34 mouse cellular contexts compared by ENCODE assay signal in genomic region chr8:118649981-118650380, GRCm38 (mm10).
"Had no signal": no experiment of that assay in that cellular context is flagged by ENCODE, and none has a peak within 500 bp of the region (broad histone marks: within the 10 kb centered on the region; RNA-seq: fewer than 3 reads in every experiment).

No protein-coding gene starts in this region.

- H3K36me3 ChIP-seq: heart, embryonic 12.5 days; heart, embryonic 13.5 days; heart, embryonic 15.5 days; hindbrain, embryonic 10.5 days; hindbrain, embryonic 12.5 days; hindbrain, embryonic 13.5 days; hindbrain, embryonic 15.5 days; intestine, embryonic 15.5 days; kidney, embryonic 15.5 days had no signal

- H3K9ac ChIP-seq: heart, embryonic 12.5 days; heart, embryonic 13.5 days; heart, embryonic 15.5 days; hindbrain, embryonic 12.5 days; hindbrain, embryonic 13.5 days; hindbrain, embryonic 14.5 days; hindbrain, embryonic 15.5 days; intestine, embryonic 15.5 days; kidney, embryonic 15.5 days had no signal

- H3K9me3 ChIP-seq: heart, embryonic 12.5 days; heart, embryonic 13.5 days; heart, embryonic 15.5 days; hindbrain, embryonic 10.5 days; hindbrain, embryonic 12.5 days; hindbrain, embryonic 13.5 days; hindbrain, embryonic 15.5 days; intestine, embryonic 15.5 days; kidney, embryonic 15.5 days had no signal

- H3K4me2 ChIP-seq: heart, embryonic 12.5 days; heart, embryonic 13.5 days; heart, embryonic 15.5 days; hindbrain, embryonic 12.5 days; hindbrain, embryonic 13.5 days; hindbrain, embryonic 14.5 days; hindbrain, embryonic 15.5 days; intestine, embryonic 15.5 days; kidney, embryonic 15.5 days had no signal

- ATAC-seq: hindbrain, embryonic 16.5 days; hindbrain, postnatal 0 days; inflammation-experienced regulatory T-cells, adult 6 months; intestine, embryonic 15.5 days; intestine, embryonic 16.5 days; intestine, postnatal 0 days had no signal

- H3K27me3 ChIP-seq: heart, embryonic 12.5 days; heart, embryonic 13.5 days; heart, embryonic 15.5 days; hindbrain, embryonic 12.5 days; hindbrain, embryonic 13.5 days; hindbrain, embryonic 15.5 days; intestine, embryonic 15.5 days; kidney, embryonic 15.5 days had no signal

- H3K4me1 ChIP-seq: hindbrain, embryonic 15.5 days; intestine, embryonic 15.5 days; kidney, embryonic 15.5 days had no signal

- H3K27ac ChIP-seq: heart, embryonic 13.5 days; heart, embryonic 15.5 days; hindbrain, embryonic 10.5 days; hindbrain, embryonic 12.5 days; hindbrain, embryonic 13.5 days; hindbrain, embryonic 14.5 days; hindbrain, embryonic 15.5 days; hindbrain, postnatal 0 days; intestine, embryonic 15.5 days; kidney, embryonic 15.5 days; kidney, postnatal 0 days; layer of hippocampus, adult 2 months; left cerebral cortex, adult 2 months had no signal

- DNase-seq: heart, postnatal 10 days; heart, postnatal 14 days; heart, postnatal 36 days; heart, postnatal 4 days; kidney, adult 11 months; kidney, adult 18-20 months; kidney, adult 2 months; kidney, adult 8-10 months; kidney, adult 9 months; kidney, postnatal 10 days; kidney, postnatal 14 days; kidney, postnatal 25 days; kidney, postnatal 36 days; kidney, postnatal 4 days; layer of hippocampus, adult 9-11 months; layer of hippocampus, postnatal 36 days had no signal

- H3K4me3 ChIP-seq: heart, embryonic 12.5 days; heart, embryonic 13.5 days; heart, embryonic 15.5 days; hindbrain, embryonic 10.5 days; hindbrain, embryonic 12.5 days; hindbrain, embryonic 13.5 days; hindbrain, embryonic 15.5 days; intestine, embryonic 15.5 days; kidney, embryonic 15.5 days; layer of hippocampus, adult 2 months; left cerebral cortex, adult 2 months had no signal
